Mouse (Mus musculus) heart, embryonic 13.5 days (tissue): Measurements from ENCODE around the gene Trf. TPM values are rescaled to one million over a fixed set of nuclear protein-coding genes. Genes with fewer than 3 reads are reported as not detected.
A peak's percentile ranks its signal among the peaks of the same experiment; 100 is the strongest.

Experiments used
- ATAC-seq: fragments of 200-750 bp; cut with Nextera tagmentation; 2 replicates; pipeline ENCODE4 v1.8.0; 2017; ENCODE audit warnings: moderate TSS enrichment; ENCODE audit not compliant: insufficient number of reproducible peaks, low FRiP score, low TSS enrichment; ENCODE audit errors: extremely low read depth
- H3K27ac ChIP-seq: fragments of 300-500 bp; sonication (generic); replicated peaks from 2 replicates; pipeline ENCODE4 v1.5.1; 2015; ENCODE audit warnings: moderate library complexity, mild to moderate bottlenecking, inconsistent platforms
- H3K27me3 ChIP-seq: fragments of 300-500 bp; sonication (generic); replicated peaks from 2 replicates; pipeline ENCODE4 v1.6.1; 2015; ENCODE audit warnings: mild to moderate bottlenecking, inconsistent platforms
- H3K36me3 ChIP-seq: fragments of 300-500 bp; sonication (generic); 2 replicates; pipeline ENCODE4 v1.6.1; 2015; ENCODE audit warnings: mild to moderate bottlenecking, inconsistent platforms
- H3K4me1 ChIP-seq: fragments of 300-500 bp; sonication (generic); 2 replicates; pipeline ENCODE4 v1.6.1; 2015; ENCODE audit warnings: inconsistent platforms
- H3K4me2 ChIP-seq: fragments of 300-500 bp; sonication (generic); 2 replicates; pipeline ENCODE4 v1.6.1; 2015; ENCODE audit warnings: inconsistent platforms, mild to moderate bottlenecking, moderate library complexity
- H3K4me3 ChIP-seq: fragments of 300-500 bp; sonication (generic); 2 replicates; pipeline ENCODE4 v1.5.1; 2015; ENCODE audit warnings: moderate library complexity, mild to moderate bottlenecking, inconsistent platforms
- H3K9ac ChIP-seq: fragments of 300-500 bp; sonication (generic); 2 replicates; pipeline ENCODE4 v1.6.1; 2015; ENCODE audit warnings: inconsistent platforms, mild to moderate bottlenecking, moderate library complexity
- H3K9me3 ChIP-seq: fragments of 300-500 bp; sonication (generic); 2 replicates; pipeline ENCODE4 v1.6.1; 2016; ENCODE audit warnings: inconsistent platforms
- WGBS: fragments of 180-500 bp; shearing (Covaris S2); methylation state at CpG from one replicate; pipeline ENCODE4 v1.1.7; 2015; ENCODE audit warnings: mixed read lengths; 5-methylcytosine and 5-hydroxymethylcytosine counted together
- polyA plus RNA-seq: library from polyadenylated mRNA; unstranded; fragments of >200 nt; fragmentation: Nextera tagmentation; extraction: Ambion mirVana; gene quantifications from 2 replicates; pipeline ENCODE4 v1.2.1, GENCODE M21; 2015

Gene Trf
- polyA plus RNA-seq, 1 experiment from 2014 or later = 45.3 TPM

- 76% methylated on average over 6 of the region's 6 CpGs for WGBS
- ATAC-seq = no peak
- H3K27ac ChIP-seq = no peak overlapping the region
Observed at GRCm38 (mm10) chr9:103239471-103239870, 9.2 kb upstream of the Trf start.

GRCm38 (mm10) chr9:103234565-103235165 is 4.4 kb upstream of the Trf start:
- no peak for ATAC-seq
- Histone ChIP-seq H3K4me2 (no peak overlapping the region), H3K27me3 (no peaks in the 10 kb centered on the region), H3K36me3 (no peaks in the 10 kb centered on the region), H3K4me3 (no peak overlapping the region), H3K9me3 (no peaks in the 10 kb centered on the region), H3K27ac (no peak overlapping the region), H3K9ac (no peak overlapping the region), H3K4me1 (peaks cover 13% of the 10 kb centered on the region)
- 67% methylated on average over 7 of the region's 7 CpGs for WGBS

More at GRCm38 (mm10) chr9:103239471-103239870, 9.2 kb upstream of the Trf start:
- Histone ChIP-seq H3K9me3 (no peaks in the 10 kb centered on the region), H3K4me3 (no peak overlapping the region), H3K9ac (no peak overlapping the region), H3K36me3 (no peaks in the 10 kb centered on the region), H3K4me2 (no peak overlapping the region), H3K27me3 (0 out of 2 replicates have a peak, but pooled peaks cover 9% of the 10 kb centered on the region), H3K4me1 (no peaks in the 10 kb centered on the region)

- H3K4me1 ChIP-seq = peaks cover 13% of the 10 kb centered on the region
- H3K36me3 ChIP-seq = no peaks in the 10 kb centered on the region
- no peaks in the 10 kb centered on the region for H3K27me3 ChIP-seq
- no peak overlapping the region for H3K4me2 ChIP-seq
- no peak overlapping the region for H3K4me3 ChIP-seq
- H3K9ac ChIP-seq = peak overlapping the region; percentile 24; the same call in 1 of the 2 replicates
- ATAC-seq = no peak
- H3K9me3 ChIP-seq = no peaks in the 10 kb centered on the region
- H3K27ac ChIP-seq = no peak overlapping the region
- WGBS = 52% methylated on average over 7 of the region's 7 CpGs
Observed at GRCm38 (mm10) chr9:103234059-103234458, 3.8 kb upstream of the Trf start.

- H3K9ac ChIP-seq = no peak overlapping the region
- ATAC-seq = no peak; the same call in 1 of the 2 replicates
- peaks cover 13% of the 10 kb centered on the region for H3K4me1 ChIP-seq
- WGBS = 41% methylated on average over 7 of the region's 7 CpGs
- H3K4me2 ChIP-seq = no peak overlapping the region
- H3K9me3 ChIP-seq = no peaks in the 10 kb centered on the region
- H3K4me3 ChIP-seq = no peak overlapping the region
- no peak overlapping the region for H3K27ac ChIP-seq
- no peaks in the 10 kb centered on the region for H3K36me3 ChIP-seq
- H3K27me3 ChIP-seq = peaks cover under 1% of the 10 kb centered on the region; the same call in 1 of the 2 replicates
Observed at GRCm38 (mm10) chr9:103233006-103233395, 2.8 kb upstream of the Trf start.

GRCm38 (mm10) chr9:103232232-103233005 is 2.2 kb upstream of the Trf start:
- Histone ChIP-seq H3K9me3 (no peaks in the 10 kb centered on the region), H3K4me3 (no peak overlapping the region), H3K36me3 (no peaks in the 10 kb centered on the region), H3K9ac (no peak overlapping the region), H3K27me3 (peaks cover 6% of the 10 kb centered on the region; the same call in 1 of the 2 replicates), H3K4me1 (peaks cover 13% of the 10 kb centered on the region), H3K4me2 (no peak overlapping the region), H3K27ac (no peak overlapping the region)
- 86% methylated on average over 7 of the region's 7 CpGs for WGBS
- no peak for ATAC-seq

GRCm38 (mm10) chr9:103229037-103229867 is 992 bp downstream of the Trf start:
- Histone ChIP-seq H3K4me1 (peaks cover 13% of the 10 kb centered on the region), H3K36me3 (no peaks in the 10 kb centered on the region), H3K9me3 (no peaks in the 10 kb centered on the region), H3K27me3 (peaks cover 6% of the 10 kb centered on the region; the same call in 1 of the 2 replicates), H3K9ac (no peak overlapping the region), H3K4me2 (peak overlapping the region; percentile 60), H3K27ac (no peak overlapping the region), H3K4me3 (peak overlapping the region; percentile 35; the same call in 1 of the 2 replicates)
- ATAC-seq = no peak
- whole genome bisulfite sequencing = 77% methylated on average over 15 of the region's 15 CpGs

GRCm38 (mm10) chr9:103228370-103229003 is 1.8 kb downstream of the Trf start:
- H3K9me3 ChIP-seq = no peaks in the 10 kb centered on the region
- no peak overlapping the region for H3K4me2 ChIP-seq
- no peak for ATAC-seq
- no peak overlapping the region for H3K27ac ChIP-seq
- H3K27me3 ChIP-seq = peaks cover 6% of the 10 kb centered on the region; the same call in 1 of the 2 replicates
- H3K36me3 ChIP-seq = no peaks in the 10 kb centered on the region
- H3K4me3 ChIP-seq = no peak overlapping the region
- 78% methylated on average over 13 of the region's 13 CpGs for WGBS
- no peak overlapping the region for H3K9ac ChIP-seq
- H3K4me1 ChIP-seq = peaks cover 13% of the 10 kb centered on the region

GRCm38 (mm10) chr9:103227760-103228159 is 2.5 kb downstream of the Trf start:
- Histone ChIP-seq H3K9me3 (no peaks in the 10 kb centered on the region), H3K27ac (no peak overlapping the region), H3K4me2 (no peak overlapping the region), H3K27me3 (peaks cover 6% of the 10 kb centered on the region; the same call in 1 of the 2 replicates), H3K9ac (no peak overlapping the region), H3K4me1 (peaks cover 13% of the 10 kb centered on the region), H3K36me3 (no peaks in the 10 kb centered on the region), H3K4me3 (no peak overlapping the region)
- no peak for ATAC-seq
- WGBS = 88% methylated on average over 16 of the region's 16 CpGs

GRCm38 (mm10) chr9:103226806-103227205 is 3.4 kb downstream of the Trf start:
- no peaks in the 10 kb centered on the region for H3K9me3 ChIP-seq
- no peak overlapping the region for H3K4me3 ChIP-seq
- ATAC-seq = no peak
- peaks cover 6% of the 10 kb centered on the region; the same call in 1 of the 2 replicates for H3K27me3 ChIP-seq
- H3K27ac ChIP-seq = no peak overlapping the region
- H3K4me1 ChIP-seq = peaks cover 13% of the 10 kb centered on the region
- no peak overlapping the region for H3K4me2 ChIP-seq
- WGBS = 84% methylated on average over 15 of the region's 15 CpGs
- no peak overlapping the region for H3K9ac ChIP-seq
- no peaks in the 10 kb centered on the region for H3K36me3 ChIP-seq

GRCm38 (mm10) chr9:103225464-103225863 is 4.8 kb downstream of the Trf start:
- 57% methylated on average over 3 of the region's 3 CpGs for WGBS
- Histone ChIP-seq H3K36me3 (no peaks in the 10 kb centered on the region), H3K27ac (no peak overlapping the region), H3K4me2 (no peak overlapping the region), H3K9me3 (no peaks in the 10 kb centered on the region), H3K9ac (no peak overlapping the region), H3K4me3 (no peak overlapping the region), H3K27me3 (peaks cover 6% of the 10 kb centered on the region; the same call in 1 of the 2 replicates), H3K4me1 (peaks cover 6% of the 10 kb centered on the region)
- no peak for ATAC-seq

- Histone ChIP-seq H3K9ac (no peak overlapping the region), H3K27me3 (peaks cover 6% of the 10 kb centered on the region; the same call in 1 of the 2 replicates), H3K4me3 (no peak overlapping the region), H3K27ac (no peak overlapping the region), H3K4me2 (no peak overlapping the region), H3K4me1 (no peaks in the 10 kb centered on the region), H3K9me3 (no peaks in the 10 kb centered on the region), H3K36me3 (no peaks in the 10 kb centered on the region)
- ATAC-seq = no peak
- 79% methylated on average over 7 of the region's 7 CpGs for WGBS
Observed at GRCm38 (mm10) chr9:103224721-103225120, 5.5 kb downstream of the Trf start.
